Mouse (Mus musculus) forebrain, embryonic 11.5 days (tissue): Measurements from ENCODE around the gene Aqp1. TPM values are rescaled to one million over a fixed set of nuclear protein-coding genes. Genes with fewer than 3 reads are reported as not detected.

Experiments used
- ATAC-seq: fragments of 200-750 bp; cut with Nextera tagmentation; replicated peaks from 2 replicates; pipeline ENCODE4 v1.8.0; 2017; ENCODE audit warnings: moderate TSS enrichment; ENCODE audit not compliant: low FRiP score
- DNase-seq: peaks from one replicate; pipeline ENCODE4 v3.0.0-alpha.2; 2017; ENCODE audit warnings: low spot score
- H3K27ac ChIP-seq: fragments of 300-500 bp; sonication (generic); 2 replicates; pipeline ENCODE4 v1.5.1; 2014; ENCODE audit warnings: low read depth, low read length
- H3K27me3 ChIP-seq: fragments of 300-500 bp; sonication (generic); 2 replicates; pipeline ENCODE4 v1.6.1; 2014; ENCODE audit warnings: mild to moderate bottlenecking, low read length, mixed read lengths; ENCODE audit not compliant: control insufficient read depth, insufficient read depth
- H3K36me3 ChIP-seq: fragments of 300-500 bp; sonication (generic); 2 replicates; pipeline ENCODE4 v1.6.1; 2014; ENCODE audit warnings: mild to moderate bottlenecking, low read length, moderate library complexity, mixed read lengths; ENCODE audit not compliant: control insufficient read depth, insufficient read depth
- H3K4me1 ChIP-seq: fragments of 300-500 bp; sonication (generic); replicated peaks from 2 replicates; pipeline ENCODE4 v1.6.1; 2014; ENCODE audit warnings: low read length, mixed read lengths; ENCODE audit not compliant: control insufficient read depth, insufficient read depth
- H3K4me2 ChIP-seq: fragments of 300-500 bp; sonication (generic); 2 replicates; pipeline ENCODE4 v1.6.1; 2014; ENCODE audit warnings: low read depth, mild to moderate bottlenecking, low read length, moderate library complexity, mixed read lengths; ENCODE audit not compliant: severe bottlenecking
- H3K4me3 ChIP-seq: fragments of 300-500 bp; sonication (generic); 2 replicates; pipeline ENCODE4 v1.5.1; 2014; ENCODE audit warnings: low read depth, low read length
- H3K9ac ChIP-seq: fragments of 300-500 bp; sonication (generic); 2 replicates; pipeline ENCODE4 v1.6.1; 2014; ENCODE audit warnings: low read length
- H3K9me3 ChIP-seq: fragments of 300-500 bp; sonication (generic); 2 replicates; pipeline ENCODE4 v1.6.1; 2016; ENCODE audit warnings: low read length, mixed read lengths; ENCODE audit not compliant: control insufficient read depth
- WGBS: fragments of 180-500 bp; shearing (Covaris S2); extraction: QIAGEN DNeasy Blood & Tissue Kit; methylation state at CpG from one replicate; pipeline ENCODE4 v1.1.7; 2014; 5-methylcytosine and 5-hydroxymethylcytosine counted together
- polyA plus RNA-seq: library from polyadenylated mRNA; unstranded; fragments of >200 nt; fragmentation: Nextera tagmentation; extraction: Ambion mirVana; gene quantifications from 2 replicates; pipeline ENCODE4 v1.2.1, GENCODE M21; 2014

Aqp1 gene
- polyA plus RNA-seq, 1 experiment from 2014 or later, result 0.61 TPM

DNA sequence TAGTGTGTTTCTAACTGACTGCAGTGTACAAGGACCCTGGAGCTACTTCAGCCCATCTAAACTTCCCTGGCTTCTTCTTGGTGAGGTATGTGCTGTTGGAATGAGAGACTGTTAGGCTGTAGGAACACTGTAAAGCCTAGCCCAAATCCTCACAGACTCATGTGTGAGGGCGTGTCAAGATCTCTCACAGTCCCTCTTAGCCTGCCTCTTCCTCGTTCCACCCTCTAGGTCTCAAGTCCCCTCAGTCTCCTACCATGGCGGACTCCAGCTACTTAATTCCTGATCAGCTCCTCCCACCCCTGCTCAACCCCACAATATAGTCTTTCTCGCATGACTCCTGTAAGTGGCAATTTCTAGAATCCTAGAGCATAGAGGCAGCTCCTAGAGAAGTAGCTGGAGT, 13.0 kb downstream of the Aqp1 start:
- H3K4me1 ChIP-seq, result no peaks in the 10 kb centered on the region
- ATAC-seq (no peak), DNase-seq (peak; percentile 30)
- H3K27me3 ChIP-seq, result no peaks in the 10 kb centered on the region; the same call in 1 of the 2 replicates
- no peak overlapping the region for H3K4me2 ChIP-seq
- 89% methylated on average over 4 of the region's 4 CpGs for WGBS
- no peak overlapping the region for H3K9ac ChIP-seq
- H3K4me3 ChIP-seq, result no peak overlapping the region
- no peak overlapping the region for H3K27ac ChIP-seq
- H3K36me3 ChIP-seq, result no peaks in the 10 kb centered on the region
- no peaks in the 10 kb centered on the region for H3K9me3 ChIP-seq

DNA sequence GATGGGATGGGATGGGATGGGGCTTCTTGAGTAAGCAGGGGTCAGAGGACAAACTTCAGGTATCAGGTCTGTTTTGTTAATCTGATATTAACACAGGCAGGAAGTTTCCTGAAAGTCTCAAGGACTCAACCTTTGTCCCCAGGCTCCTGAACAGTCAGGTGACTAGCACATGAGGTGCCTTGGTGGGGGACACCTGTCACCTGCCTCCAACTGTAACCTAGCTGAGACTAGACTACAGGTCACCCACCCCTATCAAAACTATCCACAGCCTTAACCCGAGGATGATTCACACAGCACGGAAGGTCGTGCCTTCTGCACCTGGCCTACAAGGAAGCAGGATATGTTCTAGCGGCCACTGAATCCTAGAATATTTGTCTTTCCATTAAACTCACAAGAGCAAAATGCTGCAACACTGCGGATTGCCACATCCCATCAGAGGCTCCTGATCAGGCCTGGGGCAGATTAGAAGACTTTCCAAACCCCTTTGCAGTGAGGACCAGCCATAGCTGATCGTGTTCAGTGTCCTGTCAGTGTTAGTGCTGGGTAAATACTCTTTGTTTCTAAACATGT, 14.2 kb downstream of the Aqp1 start:
- 91% methylated on average over 6 of the region's 6 CpGs for WGBS
- Histone ChIP-seq H3K4me1 (no peaks in the 10 kb centered on the region), H3K4me3 (no peak overlapping the region), H3K9ac (no peak overlapping the region), H3K27me3 (no peaks in the 10 kb centered on the region; the same call in 1 of the 2 replicates), H3K4me2 (no peak overlapping the region), H3K36me3 (no peaks in the 10 kb centered on the region), H3K9me3 (no peaks in the 10 kb centered on the region), H3K27ac (no peak overlapping the region)
- DNase-seq, result peak; percentile 27
- no peak for ATAC-seq

DNA sequence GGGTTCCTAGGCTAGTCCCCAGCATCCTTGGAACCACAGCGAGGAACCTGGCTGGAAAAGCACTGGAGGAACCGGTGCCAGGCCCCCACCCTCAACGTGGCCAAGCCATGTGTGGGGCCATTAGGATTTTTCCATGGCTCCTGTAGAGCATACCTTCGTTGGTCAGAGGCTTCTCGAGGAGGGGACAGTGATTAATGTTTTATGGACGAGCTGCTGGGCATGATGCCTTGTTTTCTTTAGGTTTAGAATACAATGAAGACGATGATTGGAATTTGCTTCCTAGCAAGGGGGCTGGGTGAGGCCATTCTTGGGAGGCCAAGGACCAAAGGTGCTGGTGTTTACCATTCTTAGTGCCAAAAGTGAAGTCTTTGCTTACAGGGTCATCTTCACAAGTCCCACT, 15.5 kb downstream of the Aqp1 start:
- H3K4me1 ChIP-seq, result no peaks in the 10 kb centered on the region
- H3K27ac ChIP-seq, result no peak overlapping the region
- H3K9me3 ChIP-seq, result no peaks in the 10 kb centered on the region
- 82% methylated on average over 7 of the region's 7 CpGs for WGBS
- no peaks in the 10 kb centered on the region for H3K27me3 ChIP-seq
- H3K36me3 ChIP-seq, result no peaks in the 10 kb centered on the region
- no peak for ATAC-seq
- no peak overlapping the region for H3K4me2 ChIP-seq
- H3K9ac ChIP-seq, result no peak overlapping the region
- H3K4me3 ChIP-seq, result no peak overlapping the region
- peak; percentile 37 for DNase-seq

DNA sequence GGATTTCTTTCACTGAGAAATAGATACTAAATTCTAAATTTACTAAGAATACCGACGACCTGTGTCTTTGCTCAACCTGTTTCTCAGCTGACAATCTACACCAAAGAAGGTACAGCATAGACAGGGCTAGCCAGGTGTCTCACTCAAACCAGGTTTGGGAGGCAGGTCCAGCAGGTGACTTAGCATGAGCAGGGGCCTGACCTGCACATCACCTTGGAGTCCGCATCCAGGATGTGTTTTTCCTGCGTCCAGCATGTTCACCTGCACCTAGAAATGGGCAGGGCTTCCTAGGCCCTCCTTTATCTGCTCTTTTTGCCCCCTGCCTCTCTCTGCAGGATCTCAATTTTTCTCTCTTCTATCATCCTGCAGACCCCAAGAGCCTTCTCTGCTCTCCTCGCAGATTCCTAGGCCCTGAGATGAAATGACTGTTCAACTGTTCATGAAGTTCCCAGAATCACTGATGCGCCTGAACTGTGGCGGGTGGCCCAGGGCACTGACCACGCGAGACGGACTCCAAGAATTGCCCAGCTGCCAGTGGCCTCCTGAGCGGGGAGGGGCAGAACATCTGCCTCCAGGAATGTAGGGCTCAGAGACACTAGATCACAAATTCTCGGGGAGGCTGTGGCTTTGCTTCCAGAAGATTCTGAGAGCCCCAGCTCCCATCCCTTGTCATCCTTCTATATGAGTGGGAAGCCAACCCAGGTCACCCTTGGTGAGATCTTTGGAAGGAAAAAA, 17.6 kb downstream of the Aqp1 start:
- Histone ChIP-seq H3K9me3 (no peaks in the 10 kb centered on the region), H3K36me3 (no peaks in the 10 kb centered on the region), H3K4me3 (no peak overlapping the region), H3K27me3 (no peaks in the 10 kb centered on the region), H3K4me2 (no peak overlapping the region), H3K27ac (no peak overlapping the region), H3K4me1 (0 out of 2 replicates have a peak, but pooled peaks cover 4% of the 10 kb centered on the region), H3K9ac (no peak overlapping the region)
- ATAC-seq (no peak), DNase-seq (peak; percentile 37)
- 82% methylated on average over 12 of the region's 12 CpGs for WGBS

DNA sequence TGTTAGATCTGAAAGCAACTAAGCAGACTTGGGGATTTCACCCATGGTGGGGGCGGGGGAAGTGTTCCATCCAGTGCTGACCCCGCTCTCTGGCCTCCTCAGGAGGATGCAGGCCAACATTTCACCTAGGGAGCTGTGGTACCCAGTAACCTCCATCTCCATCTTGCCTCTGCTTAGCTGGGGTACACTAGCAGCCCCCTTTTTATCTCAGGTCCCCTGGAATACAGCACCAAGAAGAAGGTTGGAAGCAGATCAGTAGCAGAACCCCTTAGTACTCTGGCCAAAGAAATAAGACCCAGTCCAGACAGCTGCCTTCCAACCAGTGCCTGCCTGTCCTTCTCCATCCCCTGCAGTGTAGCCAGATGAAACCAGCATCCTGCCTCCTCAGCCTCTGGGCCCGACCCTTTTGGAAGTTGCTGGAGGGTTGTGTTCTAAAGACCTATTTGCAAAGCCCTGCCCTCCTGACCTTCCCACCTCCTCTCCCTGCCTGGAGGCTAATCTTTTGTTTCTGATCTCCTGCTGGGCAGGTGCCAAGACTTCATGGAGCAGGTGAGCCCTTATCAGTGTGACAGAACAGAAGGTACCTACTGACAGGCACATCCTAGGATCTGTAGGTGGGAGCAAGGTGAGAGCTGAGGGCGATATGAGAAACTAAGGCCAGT, 18.4 kb downstream of the Aqp1 start:
- Histone ChIP-seq H3K9me3 (no peaks in the 10 kb centered on the region), H3K9ac (no peak overlapping the region), H3K36me3 (no peaks in the 10 kb centered on the region), H3K27ac (no peak overlapping the region), H3K4me2 (no peak overlapping the region), H3K4me1 (0 out of 2 replicates have a peak, but pooled peaks cover 4% of the 10 kb centered on the region), H3K27me3 (no peaks in the 10 kb centered on the region), H3K4me3 (no peak overlapping the region)
- DNase-seq (peak; percentile 34), ATAC-seq (no peak)
- 70% methylated on average over 4 of the region's 4 CpGs for WGBS

DNA sequence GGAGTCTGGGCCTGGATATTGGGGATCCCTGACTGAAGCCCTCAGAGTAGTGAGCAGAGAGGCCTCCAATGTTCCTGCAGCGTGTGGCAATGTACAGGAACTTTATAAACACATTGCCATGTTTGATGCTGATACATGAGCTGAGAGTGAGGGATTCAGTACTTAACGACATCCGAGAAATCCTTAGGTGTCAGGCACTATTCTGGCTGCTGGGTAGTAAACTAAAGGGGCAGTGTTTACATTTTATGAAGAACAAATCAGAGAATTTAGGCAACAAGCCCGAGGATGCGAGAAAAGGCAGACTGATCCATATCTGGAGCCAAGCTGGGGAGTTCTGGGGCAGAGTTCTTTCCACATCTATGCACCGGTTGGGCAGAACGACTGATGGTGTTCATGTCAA, 19.3 kb downstream of the Aqp1 start:
- H3K4me3 ChIP-seq, result no peak overlapping the region
- H3K36me3 ChIP-seq, result no peaks in the 10 kb centered on the region
- ATAC-seq, result no peak
- no peak overlapping the region for H3K9ac ChIP-seq
- no peak overlapping the region for H3K4me2 ChIP-seq
- 88% methylated on average over 7 of the region's 7 CpGs for WGBS
- H3K27me3 ChIP-seq, result no peaks in the 10 kb centered on the region
- 0 out of 2 replicates have a peak, but pooled peaks cover 4% of the 10 kb centered on the region for H3K4me1 ChIP-seq
- H3K27ac ChIP-seq, result no peak overlapping the region
- peak; percentile 39 for DNase-seq
- no peaks in the 10 kb centered on the region for H3K9me3 ChIP-seq

DNA sequence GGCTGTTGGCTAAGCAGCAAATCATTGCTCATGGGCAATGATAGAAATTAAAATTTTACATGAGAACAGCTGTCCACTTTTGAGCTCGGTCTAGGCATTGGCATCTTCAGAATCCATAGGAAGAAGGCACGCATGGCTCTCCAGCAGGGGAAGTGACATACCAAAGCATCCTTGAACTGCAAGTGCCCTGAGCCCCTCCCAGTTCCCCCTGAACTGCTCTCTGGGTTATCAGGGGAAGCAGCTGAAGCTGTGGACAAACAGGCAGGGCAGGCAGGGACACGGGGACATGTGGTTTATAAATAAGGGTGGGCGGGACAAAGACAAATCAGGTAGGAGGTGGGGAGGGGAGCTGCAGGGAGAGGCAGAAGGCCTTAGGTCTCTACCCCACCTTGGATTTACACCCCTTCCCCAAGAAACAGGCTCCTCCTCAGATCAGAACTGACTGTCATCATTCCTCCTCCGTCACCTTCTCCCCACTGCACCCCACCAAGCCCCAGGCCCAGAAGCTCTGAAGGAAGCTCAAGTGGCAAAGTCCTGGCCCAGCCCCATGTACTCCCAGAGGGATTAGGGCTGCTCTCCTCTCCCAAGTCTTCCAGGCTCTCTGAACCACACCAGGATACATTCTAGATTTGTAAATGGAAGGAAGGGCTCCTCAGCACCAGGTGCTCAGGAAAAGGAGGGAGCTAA, 19.9 kb downstream of the Aqp1 start:
- no peaks in the 10 kb centered on the region for H3K36me3 ChIP-seq
- WGBS, result 63% methylated on average over 5 of the region's 5 CpGs
- no peak for ATAC-seq

DNA sequence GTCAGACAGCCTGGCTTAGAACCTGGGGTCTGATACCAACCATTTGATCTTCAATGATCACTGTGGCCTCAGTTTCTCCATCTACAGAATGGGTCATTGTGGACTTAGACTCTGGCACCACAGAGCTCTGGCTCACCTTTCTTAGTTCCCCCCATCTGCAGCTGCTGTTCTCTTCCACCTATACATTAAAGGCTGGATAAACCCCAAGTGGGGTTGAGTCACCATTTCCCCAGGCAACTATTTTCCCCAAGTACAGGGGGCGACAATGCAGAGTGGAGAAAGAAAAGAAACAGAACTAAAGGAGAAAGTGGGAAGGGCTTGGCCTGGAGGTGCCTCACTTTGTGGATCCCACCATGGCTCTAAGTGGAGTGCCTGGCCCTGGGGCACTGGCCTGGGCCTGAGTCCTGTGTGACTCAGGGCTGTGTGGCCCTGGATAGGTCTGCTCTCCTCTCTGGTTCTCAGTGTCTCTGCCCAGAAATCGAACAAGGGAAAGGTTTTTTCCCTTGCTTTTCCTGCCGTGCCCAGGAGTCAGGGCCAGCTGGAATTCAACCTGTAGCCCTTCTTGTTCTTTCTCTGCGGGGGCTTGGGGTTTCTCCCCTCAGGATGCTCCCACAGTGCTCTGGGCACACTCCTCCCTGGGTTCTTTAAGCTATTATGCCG, 20.9 kb downstream of the Aqp1 start:
- Histone ChIP-seq H3K4me3 (no peak overlapping the region), H3K36me3 (no peaks in the 10 kb centered on the region), H3K9ac (no peak overlapping the region), H3K4me2 (no peak overlapping the region), H3K27ac (no peak overlapping the region), H3K9me3 (no peaks in the 10 kb centered on the region), H3K27me3 (no peaks in the 10 kb centered on the region), H3K4me1 (0 out of 2 replicates have a peak, but pooled peaks cover 4% of the 10 kb centered on the region)
- no peak for ATAC-seq
- 70% methylated on average over 5 of the region's 5 CpGs for WGBS
- peak; percentile 30 for DNase-seq

More for the DNA sequence above, 19.9 kb downstream of the Aqp1 start:
- DNase-seq, result peak; percentile 23
- Histone ChIP-seq H3K4me1 (0 out of 2 replicates have a peak, but pooled peaks cover 4% of the 10 kb centered on the region), H3K9me3 (no peaks in the 10 kb centered on the region), H3K4me2 (no peak overlapping the region), H3K9ac (no peak overlapping the region), H3K27me3 (no peaks in the 10 kb centered on the region), H3K4me3 (no peak overlapping the region), H3K27ac (no peak overlapping the region)
